Mouse (Mus musculus) activated CD4-positive, CD25-positive, alpha-beta regulatory T cell, adult 4 months (primary cell): ENCODE measurements around the gene Tekt5. TPM values are rescaled to one million over a fixed set of nuclear protein-coding genes. Genes with fewer than 3 reads are reported as not detected.

ENCODE experiments used
- ATAC-seq: one replicate; pipeline ENCODE4 v1.8.0; 2017
- polyA plus RNA-seq, 2 experiments: library from polyadenylated mRNA; unstranded; fragments of 100-300 nt; shearing (Covaris generic); gene quantifications; one replicate each; pipeline ENCODE4 v1.2.1; 2017

Gene Tekt5
- not detected for polyA plus RNA-seq

DNA sequence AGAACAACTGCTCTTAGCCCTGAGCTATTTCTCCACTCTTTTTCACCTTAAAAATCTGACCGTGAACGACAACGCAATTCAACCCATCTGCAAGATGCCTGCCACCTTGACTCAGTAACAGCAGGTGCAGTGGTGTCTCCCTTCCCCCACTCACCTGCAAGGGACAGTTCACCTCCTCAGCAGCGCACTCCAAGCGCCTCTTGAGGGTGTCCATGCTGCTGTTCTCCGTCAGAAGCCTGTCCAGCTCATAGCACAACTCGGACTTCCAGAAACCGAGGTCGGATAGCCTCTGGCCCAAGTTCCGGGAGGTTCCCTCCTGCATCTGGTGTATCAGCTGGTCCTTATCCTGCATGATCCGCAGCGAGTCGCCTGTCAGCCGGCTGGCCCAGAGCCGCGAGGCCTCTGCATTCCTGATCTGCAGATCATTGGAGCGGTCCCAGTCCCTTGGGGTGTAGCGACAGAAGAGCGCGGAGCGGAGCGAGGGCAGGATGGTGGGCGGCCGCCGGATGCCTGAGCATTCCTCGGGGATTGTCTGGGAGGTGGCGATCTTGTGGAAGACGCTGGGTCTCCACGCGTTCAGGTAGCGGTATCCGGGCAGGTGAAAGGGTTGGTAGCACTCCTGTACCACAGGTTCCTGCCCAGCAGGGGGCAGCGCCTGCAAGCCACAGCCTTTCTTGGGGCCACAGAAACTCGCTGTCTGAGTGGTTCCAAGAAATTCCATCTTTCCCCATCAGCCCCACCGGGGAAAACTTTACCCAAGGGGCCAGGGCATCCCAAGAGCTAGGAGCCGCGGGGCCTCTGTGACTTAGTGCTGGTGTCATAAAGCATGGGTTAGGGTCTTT lies at the start of gene Tekt5:
TSS of gene Tekt5 (minus strand) at position 792 of the 842 bp plus-strand sequence.
- no peak for ATAC-seq

DNA sequence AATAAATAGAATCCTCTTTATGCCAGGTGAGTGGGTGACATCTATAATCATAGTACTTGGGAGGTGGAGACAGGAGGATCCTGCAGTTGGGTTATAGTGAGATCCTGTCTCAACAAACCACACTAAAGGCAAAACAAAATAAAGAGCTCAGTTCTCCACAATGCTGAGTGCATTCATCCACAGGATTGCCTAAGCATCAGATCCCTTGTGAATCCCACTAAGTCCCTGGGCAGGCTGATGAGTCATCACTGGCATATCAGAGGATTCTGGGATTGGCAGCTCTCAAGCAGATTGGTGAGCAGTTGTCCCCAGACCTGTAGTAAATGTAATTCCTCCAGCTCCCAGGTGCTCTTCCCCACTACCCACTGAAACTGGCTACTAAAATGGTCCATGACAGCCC lies 48.4 kb upstream of the Tekt5 start:
- ATAC-seq: no peak

DNA sequence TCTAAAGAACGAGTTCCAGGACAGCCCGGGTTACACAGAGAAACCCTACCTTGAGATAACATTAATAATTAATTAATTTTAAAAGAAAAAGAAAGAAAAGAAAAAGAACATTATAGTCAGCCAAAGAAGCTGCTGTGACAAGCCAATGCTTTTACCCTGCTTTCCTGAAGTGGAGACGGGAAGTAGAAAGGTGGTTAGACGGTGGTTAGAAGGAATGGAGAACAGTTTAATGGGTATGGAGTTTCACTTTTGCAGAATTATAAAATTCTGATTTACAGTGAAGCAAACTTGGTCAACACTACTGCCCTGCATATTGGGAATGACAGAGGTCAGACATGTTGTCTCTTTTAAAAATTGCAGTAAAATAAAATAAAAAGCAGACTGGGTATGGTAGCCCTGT lies 46.5 kb upstream of the Tekt5 start:
- no peak for ATAC-seq

DNA sequence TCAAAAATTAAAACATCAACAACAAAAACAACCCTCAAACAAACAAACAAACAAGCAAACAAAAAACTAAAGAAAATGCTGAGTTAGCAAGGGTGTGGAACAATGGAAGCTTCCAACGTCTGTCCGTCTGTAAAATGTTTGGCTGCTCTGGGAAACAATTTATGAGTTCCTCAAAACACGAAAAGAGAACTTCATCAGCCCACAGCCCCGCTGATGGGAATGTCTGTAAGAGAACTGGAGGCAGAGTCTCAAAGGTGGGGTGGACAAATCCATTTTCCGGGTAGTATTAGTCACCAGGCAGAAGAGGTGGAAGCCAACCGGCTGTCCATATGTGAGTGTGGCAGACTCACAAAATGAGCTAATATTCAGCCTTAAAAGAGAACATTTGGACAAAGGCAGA lies 46.0 kb upstream of the Tekt5 start:
- ATAC-seq: no peak

GRCm38 (mm10) chr16:10438055-10438454 lies 42.8 kb upstream of the Tekt5 start:
- no peak for ATAC-seq

- no peak for ATAC-seq
Observed at GRCm38 (mm10) chr16:10436166-10436565, 40.9 kb upstream of the Tekt5 start.

GRCm38 (mm10) chr16:10433344-10433743 lies 38.1 kb upstream of the Tekt5 start:
- no peak for ATAC-seq

GRCm38 (mm10) chr16:10432387-10432786 lies 37.1 kb upstream of the Tekt5 start:
- ATAC-seq: no peak

DNA sequence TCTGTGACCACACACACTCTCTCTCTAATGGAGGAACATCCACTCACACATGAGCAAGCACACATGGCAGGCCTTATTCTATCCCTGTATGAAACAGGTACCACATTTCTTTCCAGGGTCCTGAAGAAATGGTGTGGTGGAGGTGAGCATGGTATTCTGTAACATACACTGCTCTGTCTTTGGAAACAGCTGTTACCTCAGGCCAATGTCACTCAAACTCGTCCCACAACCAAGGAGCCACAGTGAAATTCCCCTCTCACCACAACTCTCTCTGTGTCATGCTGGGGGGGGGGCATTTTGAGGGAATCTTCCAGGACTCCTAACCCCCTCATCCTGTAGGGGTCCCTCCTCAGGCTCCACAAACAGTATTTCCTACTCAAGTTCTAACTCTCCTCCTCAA lies 36.6 kb upstream of the Tekt5 start:
- ATAC-seq: no peak

DNA sequence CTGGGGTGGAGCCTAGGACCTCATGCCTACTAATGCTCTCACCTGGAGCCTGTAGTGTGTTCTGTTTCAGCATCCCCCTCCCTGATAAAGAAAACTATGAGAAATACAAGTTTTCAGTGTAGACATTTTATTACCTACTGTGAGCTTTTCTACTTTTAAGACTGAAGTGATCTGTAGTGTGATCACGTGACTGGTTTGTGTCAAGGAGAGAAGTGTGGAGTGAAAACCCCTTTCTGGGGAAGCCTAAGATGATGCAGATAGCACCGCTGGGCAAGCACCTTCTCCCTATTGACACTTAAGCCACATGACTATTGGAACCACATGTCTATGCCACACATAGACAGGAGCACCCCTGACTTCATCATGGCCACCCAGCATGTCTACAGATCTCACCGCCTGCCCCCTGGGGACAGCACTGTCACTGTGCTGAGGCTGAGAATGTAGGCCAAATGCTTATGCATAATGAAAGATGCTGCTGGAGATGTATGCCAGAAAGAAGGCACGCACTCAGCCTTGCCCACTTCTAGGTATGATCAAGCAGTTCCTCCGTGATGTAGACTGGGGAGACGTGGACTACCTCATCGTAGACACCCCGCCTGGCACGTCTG lies 25.3 kb upstream of the Tekt5 start:
- ATAC-seq: no peak

DNA sequence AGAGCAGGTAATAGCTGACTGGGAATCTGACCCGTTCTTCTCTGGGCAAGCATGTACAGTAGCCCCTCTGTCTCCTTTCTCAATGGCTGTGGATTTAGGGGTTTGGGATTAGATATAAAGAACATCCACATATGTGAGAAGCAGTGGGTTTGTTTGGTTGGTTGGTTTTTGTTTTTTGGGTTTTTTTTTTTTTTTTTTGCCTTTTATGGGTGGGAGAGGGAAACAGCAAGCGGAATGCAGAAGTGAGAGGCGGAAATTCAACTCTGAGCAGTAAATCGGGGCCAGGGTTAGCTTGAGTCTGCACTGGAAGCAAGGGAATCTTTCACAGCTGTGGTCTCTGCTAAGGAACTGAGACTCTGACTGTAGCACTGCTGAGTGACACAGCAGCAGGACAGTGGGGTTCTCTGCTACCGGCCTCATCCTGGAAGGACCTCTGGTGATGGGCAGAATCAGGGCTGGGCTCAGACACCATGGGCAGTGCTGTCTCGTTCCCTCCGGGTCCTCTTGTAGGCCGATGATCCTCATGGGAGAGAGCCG lies 22.5 kb upstream of the Tekt5 start:
- ATAC-seq: no peak

DNA sequence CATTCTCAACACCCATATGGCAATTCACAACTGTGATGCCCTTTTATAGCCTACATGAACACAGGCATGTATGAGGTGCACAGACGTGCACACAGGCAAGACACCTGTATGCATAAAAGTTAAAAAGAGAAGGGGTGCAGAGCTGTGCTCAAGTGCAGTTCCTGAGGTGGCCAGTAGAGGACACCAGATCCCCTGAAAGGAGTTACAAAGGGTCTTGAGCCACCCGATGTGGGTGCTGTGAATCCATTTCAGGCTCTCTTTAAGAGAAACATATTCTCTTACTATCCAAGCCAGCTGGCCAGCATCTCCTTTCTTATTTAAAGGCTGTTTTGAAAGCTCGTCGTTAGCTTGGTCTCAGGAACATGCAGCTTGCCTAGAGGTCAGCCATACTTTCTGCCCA lies 21.6 kb upstream of the Tekt5 start:
- ATAC-seq: no peak

DNA sequence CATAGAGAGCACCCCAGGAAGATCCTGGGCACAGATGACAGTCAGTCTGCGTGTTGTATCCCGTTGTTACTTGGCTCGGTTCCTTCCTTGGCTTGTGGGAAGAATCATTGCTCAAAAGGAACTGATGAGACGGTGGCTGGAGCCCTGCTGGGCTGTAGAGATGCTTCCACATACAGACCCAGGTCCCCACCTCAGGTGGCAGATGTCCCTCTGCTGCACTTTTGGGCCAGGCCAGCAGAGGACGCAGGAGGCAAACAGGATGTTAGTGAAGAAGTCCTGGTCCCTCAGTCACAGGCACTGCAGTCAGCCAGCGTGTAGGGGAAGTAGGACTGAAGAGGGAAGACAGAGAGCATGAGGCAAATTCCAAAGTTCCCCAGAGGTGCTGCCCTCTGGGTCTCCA lies 20.7 kb upstream of the Tekt5 start:
- ATAC-seq: no peak

GRCm38 (mm10) chr16:10411764-10412746 lies 16.8 kb upstream of the Tekt5 start, which contains the start of gene Nubp1:
TSS of gene Nubp1 (plus strand) at chr16:10411948.
- ATAC-seq: peak; percentile 99

GRCm38 (mm10) chr16:10399160-10399559 lies 3.9 kb upstream of the Tekt5 start:
- ATAC-seq: peak; percentile 61

DNA sequence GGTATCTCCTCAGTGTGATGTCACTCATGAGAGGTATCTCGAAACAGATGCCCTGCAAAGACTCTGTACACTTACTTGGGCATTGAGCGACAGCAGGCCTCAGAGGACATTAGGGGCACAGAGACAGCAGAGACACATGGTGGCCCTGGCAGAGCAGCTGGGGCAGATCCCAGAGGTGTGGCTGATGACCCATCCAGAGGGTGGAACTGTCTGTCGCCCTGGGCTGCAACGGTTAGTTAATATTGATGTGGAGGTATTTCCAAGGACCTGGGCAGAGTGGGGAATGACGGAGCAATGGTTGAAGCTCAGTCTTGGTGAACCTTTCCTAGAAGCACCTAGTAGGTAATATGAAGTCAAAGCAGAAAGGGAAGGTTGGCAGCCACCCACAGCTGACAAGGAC lies 3.5 kb upstream of the Tekt5 start:
- no peak for ATAC-seq

GRCm38 (mm10) chr16:10392587-10392986 lies 2.7 kb downstream of the Tekt5 start:
- ATAC-seq: no peak

GRCm38 (mm10) chr16:10388634-10389365 lies 6.5 kb downstream of the Tekt5 start:
- no peak for ATAC-seq

DNA sequence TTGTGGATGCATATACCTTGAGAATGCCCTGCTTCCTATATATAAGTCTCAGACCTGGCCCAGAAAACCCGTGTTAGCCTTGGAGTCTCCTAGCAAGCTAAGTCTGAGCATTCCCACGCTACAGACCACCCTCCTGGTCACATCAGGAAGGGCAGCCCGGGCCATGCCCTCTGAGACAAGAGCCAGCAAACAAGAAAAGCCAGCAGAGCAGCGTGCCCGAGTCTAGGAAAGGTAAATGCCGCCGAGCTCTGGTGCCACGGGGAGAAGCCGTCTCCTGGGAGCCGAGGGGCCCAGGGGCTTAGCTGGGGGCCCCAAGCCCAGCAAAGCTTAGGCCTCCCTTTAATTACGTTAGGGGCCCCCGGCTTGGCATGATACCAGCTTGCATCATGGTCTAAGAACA lies 10.0 kb downstream of the Tekt5 start:
- no peak for ATAC-seq

DNA sequence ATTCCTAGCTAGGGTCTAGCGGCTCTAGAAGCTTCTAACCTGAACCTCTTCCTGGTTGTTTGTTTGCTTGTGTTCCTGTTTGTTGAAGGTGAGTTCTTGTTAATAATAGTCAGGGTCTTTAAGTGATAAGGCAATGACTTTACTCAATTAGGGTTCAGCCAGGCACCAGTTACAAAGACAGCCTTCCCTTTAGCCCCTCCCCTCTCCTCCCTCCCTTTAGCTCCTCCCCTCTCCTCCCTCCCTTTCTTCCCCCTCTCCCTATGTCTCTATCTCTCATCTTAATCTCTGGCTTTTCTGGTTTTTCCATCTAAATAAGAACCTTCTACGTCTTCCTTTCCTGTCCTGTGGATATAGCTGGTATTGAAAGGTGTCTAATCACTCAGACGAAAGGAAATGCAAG lies 10.7 kb downstream of the Tekt5 start:
- no peak for ATAC-seq

- ATAC-seq: no peak
Observed at GRCm38 (mm10) chr16:10384060-10384497, 11.2 kb downstream of the Tekt5 start.

GRCm38 (mm10) chr16:10379531-10379930 lies 15.8 kb downstream of the Tekt5 start:
- ATAC-seq: no peak
